Mouse (Mus musculus) lung, postnatal 25 days (tissue): ENCODE results near the gene Olfr855.

ENCODE experiments used
- DNase-seq: peaks from one replicate; pipeline ENCODE4 v3.0.0; 2022; ENCODE audit warnings: low spot score

Olfr855 gene

DNA sequence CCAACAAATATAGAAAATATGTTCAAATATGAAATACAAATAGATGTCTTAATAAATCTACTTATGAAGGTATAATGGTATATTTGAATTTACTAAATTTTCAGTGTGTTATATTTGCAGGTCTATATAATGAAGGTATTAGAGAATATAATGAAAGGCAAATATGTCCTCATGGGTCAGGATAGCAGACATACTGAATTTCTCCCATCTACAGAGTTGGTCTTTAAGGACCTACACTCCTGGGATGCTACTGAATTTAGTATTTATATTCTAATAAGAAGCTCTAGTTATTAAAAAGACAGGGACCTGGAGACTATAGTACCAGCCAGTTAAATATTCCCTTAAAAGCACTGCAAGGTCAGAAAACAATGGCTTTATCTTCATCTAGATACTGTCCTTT lies at the start of gene Olfr855:
TSS of gene Olfr855 (plus strand) at position 301 of the 400 bp plus-strand sequence.
- DNase-seq, result no peak

DNA sequence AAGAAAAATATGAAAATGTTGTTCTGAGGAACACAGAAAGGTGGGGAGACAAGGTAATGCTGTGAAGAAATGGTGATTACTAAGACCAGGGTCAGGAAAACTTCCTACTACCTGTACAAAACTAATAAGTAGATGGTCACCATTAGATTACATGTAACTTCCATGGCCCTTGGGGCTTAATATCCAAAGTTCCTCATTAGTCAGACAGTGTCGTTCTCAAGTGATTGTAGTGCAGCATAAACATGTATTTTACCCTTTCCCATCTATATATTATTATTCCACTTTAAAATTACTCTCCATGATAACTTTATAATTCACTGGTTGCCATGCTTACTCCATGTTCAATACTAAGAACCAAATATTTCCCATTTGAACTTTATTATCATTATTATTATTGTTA lies 41.4 kb upstream of the Olfr855 start, which contains the start of gene Olfr853:
TSS of gene Olfr853 (minus strand) at position 101 of the 400 bp plus-strand sequence.
- no peak for DNase-seq

DNA sequence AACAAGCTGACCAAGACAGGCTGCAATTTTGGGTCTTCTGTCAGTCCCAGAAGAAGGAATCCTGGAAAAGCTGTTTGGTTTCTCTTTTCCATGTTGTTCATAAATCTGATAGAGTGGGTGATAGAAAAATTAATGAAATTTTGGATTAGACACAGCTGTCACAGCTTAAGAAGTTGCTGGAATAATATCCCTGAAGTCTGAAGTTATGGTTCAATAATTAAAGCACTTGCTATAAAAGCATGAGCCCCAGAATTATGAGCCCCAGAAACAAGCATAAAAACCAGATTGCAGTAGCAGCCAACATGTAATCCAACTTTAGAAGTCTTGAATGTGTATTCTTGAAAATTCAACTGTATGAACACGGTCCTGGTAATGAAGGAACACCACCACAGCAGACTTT lies 15.1 kb upstream of the Olfr855 start, which contains the start of gene Olfr854:
TSS of gene Olfr854 (minus strand) at position 101 of the 400 bp plus-strand sequence.
- no peak for DNase-seq

DNA sequence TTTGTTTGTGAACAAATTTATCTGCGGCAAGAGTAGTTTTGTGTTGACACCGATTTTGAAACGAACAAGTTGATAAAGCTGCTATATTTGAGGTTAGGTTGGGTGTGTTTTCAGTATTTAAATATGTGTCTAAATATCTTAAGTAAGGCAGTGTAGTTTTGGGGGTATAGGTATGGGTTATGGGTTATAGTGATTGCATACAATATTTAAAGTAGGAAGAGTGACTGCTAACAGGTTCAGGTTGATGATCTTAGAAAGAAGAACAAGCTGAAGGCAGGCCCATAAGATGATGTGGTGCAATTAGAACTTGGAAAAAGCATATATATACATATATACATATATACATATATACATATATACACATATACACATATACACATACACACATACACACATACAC lies 38.9 kb downstream of the Olfr855 start:
- DNase-seq, result no peak

DNA sequence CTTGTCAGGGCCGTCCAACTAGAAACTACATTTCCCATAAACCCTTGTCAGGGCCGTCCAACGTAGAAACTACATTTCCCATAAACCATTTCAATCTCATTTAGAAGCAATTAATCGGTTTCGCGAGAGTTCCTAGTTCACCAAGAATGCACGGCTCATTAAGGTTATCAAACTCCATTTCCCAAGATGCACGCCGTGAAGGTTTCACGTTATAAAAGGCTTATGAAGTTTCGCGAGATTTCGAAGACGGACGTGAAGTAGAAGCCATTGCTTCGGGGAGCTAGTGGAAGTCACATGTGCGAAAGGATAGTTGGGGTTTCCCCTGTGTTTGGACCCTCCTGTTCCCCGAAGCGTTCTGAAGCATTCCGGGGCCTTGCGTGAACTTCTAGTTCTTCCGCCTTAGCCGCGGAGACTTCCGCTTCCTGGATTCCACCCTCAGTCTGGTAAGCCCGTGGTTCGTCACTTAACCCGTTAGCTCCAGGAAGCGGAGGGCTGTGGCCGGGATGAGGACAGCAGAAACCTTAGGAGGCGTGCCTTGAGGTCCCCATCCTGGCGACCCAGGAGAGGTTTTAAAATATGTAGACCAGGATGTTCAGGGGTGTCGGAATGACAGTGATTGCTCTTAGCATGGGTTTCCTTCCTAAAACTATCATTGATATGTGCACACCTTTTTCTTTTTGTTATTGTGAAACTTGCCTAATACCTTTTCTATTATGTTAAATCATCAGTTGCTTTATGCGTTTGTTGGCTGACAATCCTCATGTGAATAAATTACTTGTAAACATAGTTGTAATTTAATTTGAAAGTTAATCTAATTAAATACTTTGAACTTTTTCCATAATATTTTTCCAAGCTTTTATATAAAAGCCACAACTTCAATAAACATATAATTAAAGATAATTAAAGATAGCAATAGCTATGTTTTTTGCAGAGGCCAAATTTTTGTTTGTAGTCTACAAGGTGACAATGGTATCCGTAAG lies 39.7 kb downstream of the Olfr855 start, which contains the start of gene Zfp317:
TSS of gene Zfp317 (plus strand) at position 260 of the 980 bp plus-strand sequence.
- peak; percentile 99 for DNase-seq

DNA sequence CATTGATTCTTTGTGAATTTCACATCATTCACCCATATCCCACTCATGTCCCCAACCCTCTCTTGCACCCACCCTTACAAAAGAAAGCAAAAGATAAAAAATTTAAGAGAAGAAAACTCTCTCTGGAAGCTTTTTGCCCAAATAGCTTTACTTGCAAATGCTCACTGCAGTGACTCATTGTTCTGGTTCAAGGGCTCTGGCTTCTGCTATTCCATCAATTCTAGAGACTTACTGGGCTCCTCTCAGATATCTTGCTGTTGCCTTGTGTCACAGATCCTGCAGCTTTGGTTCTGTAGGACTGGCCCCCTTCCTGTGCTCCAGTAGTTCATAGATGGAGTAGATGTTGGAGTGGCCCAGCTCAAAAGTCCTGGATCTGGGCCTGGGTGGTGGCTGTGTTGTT lies 47.2 kb downstream of the Olfr855 start:
- DNase-seq, result no peak
